Mouse (Mus musculus) erythroblast, embryonic 14.5 days (primary cell): ENCODE results near the gene Cyba.

ENCODE experiments used
- GATA1 ChIP-seq: IDR thresholded peaks from 2 replicates; pipeline ENCODE4 v1.6.1; 2012; ENCODE audit warnings: low read length, inconsistent platforms, mixed read lengths
- TAL1 ChIP-seq: IDR thresholded peaks from 3 replicates; pipeline ENCODE4 v1.6.1; 2012; ENCODE audit warnings: low read length, inconsistent platforms, mixed read lengths

GRCm38 (mm10) chr8:122454409-122454808 is 21.7 kb upstream of the Cyba start:
- TF ChIP-seq GATA1 (no peak), TAL1 (no peak)
